Mouse (Mus musculus): ENCODE data around the gene Mapk14. TPM values are rescaled to one million over a fixed set of nuclear protein-coding genes. Genes with fewer than 3 reads are reported as not detected.
A peak's percentile ranks its signal among the peaks of the same experiment; 100 is the strongest.

The Mapk14 gene
- polyA plus RNA-seq, 1 experiment from 2014 or later = 30.0 TPM

DNA sequence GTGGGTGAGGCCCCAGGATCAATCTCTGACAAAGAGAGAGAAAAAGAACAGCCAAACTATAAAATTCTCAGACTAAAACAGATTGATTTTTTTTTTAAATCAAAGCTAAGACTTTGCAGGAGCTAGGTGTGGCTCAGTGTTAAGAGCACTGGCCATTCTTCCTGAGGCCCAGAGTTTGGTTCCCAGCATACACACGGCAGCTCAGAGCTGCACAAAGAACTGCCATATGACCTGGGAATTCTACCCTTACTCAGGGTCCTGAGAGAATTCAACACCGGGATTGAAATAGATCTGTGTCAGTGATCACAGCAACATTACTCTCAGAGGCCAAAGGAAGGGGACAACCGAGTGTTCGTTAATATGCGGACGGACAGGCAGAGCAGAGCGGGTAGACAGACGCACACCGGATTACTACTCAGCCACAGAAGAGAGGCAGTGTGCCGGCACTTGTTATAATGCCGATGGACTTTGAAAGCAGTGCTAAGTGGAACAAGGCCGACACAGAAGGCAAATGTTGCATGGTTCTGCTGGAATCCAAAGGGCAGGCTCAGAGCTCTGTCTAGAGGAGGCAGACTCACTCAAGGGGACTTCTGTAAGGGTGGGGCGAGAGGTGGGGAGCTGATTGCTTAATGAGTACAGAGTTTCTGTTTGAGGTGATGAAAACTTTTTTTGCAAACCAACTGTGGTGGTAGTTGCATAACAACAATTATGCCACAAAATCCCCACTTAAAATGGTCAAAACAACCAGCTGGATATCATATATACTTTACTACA is 8.6 kb upstream of the Mapk14 start:
- H3K4me3 ChIP-seq (ENCODE audit: low read depth, low read length) = no peak overlapping the region
- H3K27ac ChIP-seq (ENCODE audit: low read depth, low read length) = no peak overlapping the region
- no peaks in the 10 kb centered on the region for H3K9me3 ChIP-seq (ENCODE audit: control insufficient read depth, low read length)
- no peak overlapping the region for H3K4me2 ChIP-seq (ENCODE audit: low read depth, low read length)
- no peak overlapping the region for H3K9ac ChIP-seq (replicated peaks; ENCODE audit: low read depth, low read length)
- H3K27me3 ChIP-seq (ENCODE audit: control insufficient read depth, insufficient read depth, low read length) = no peaks in the 10 kb centered on the region
- no peak for ATAC-seq (ENCODE audit: low read depth)
- H3K4me1 ChIP-seq (ENCODE audit: control insufficient read depth, insufficient read depth, low read length) = no peaks in the 10 kb centered on the region
- H3K36me3 ChIP-seq (ENCODE audit: control insufficient read depth, insufficient read depth, low read length) = no peaks in the 10 kb centered on the region
- 85% methylated on average over 13 of the region's 13 CpGs for WGBS

- no peak for ATAC-seq (ENCODE audit: low read depth)
- no peak overlapping the region for H3K27ac ChIP-seq (ENCODE audit: low read depth, low read length)
- H3K27me3 ChIP-seq (ENCODE audit: control insufficient read depth, insufficient read depth, low read length) = no peaks in the 10 kb centered on the region
- H3K4me2 ChIP-seq (ENCODE audit: low read depth, low read length) = no peak overlapping the region
- H3K4me3 ChIP-seq (ENCODE audit: low read depth, low read length) = no peak overlapping the region
- H3K9ac ChIP-seq (replicated peaks; ENCODE audit: low read depth, low read length) = no peak overlapping the region
- no peaks in the 10 kb centered on the region for H3K4me1 ChIP-seq (ENCODE audit: control insufficient read depth, insufficient read depth, low read length)
- no peaks in the 10 kb centered on the region for H3K36me3 ChIP-seq (ENCODE audit: control insufficient read depth, insufficient read depth, low read length)
- no peaks in the 10 kb centered on the region for H3K9me3 ChIP-seq (ENCODE audit: control insufficient read depth, low read length)
- WGBS = 71% methylated on average over 1 of the region's 1 CpGs
Observed at GRCm38 (mm10) chr17:28683601-28684000, 7.5 kb upstream of the Mapk14 start.

DNA sequence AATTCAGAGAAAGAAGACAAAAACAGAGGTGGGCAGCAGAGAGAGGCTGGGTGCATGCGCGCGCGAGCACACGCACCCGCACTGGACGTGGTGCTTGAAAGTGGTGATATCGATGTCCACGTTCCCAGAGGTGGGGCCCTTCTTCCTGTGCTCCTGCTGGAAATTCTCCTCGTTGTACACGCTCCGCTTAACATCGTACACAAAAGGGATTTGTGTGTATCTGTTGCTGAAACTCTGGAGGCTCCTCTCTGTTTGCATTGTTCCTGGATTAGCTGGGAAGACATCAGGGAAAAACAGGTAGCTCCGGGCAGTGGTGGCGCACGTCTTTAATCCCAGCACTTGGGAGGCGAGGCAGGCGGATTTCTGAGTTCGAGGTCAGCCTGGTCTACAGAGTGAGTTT is 6.5 kb upstream of the Mapk14 start:
- H3K4me3 ChIP-seq (ENCODE audit: low read depth, low read length) = no peak overlapping the region
- no peak overlapping the region for H3K4me2 ChIP-seq (ENCODE audit: low read depth, low read length)
- no peak overlapping the region for H3K27ac ChIP-seq (ENCODE audit: low read depth, low read length)
- no peaks in the 10 kb centered on the region for H3K9me3 ChIP-seq (ENCODE audit: control insufficient read depth, low read length)
- WGBS = 79% methylated on average over 19 of the region's 19 CpGs
- no peak for ATAC-seq (ENCODE audit: low read depth)
- no peak overlapping the region for H3K9ac ChIP-seq (replicated peaks; ENCODE audit: low read depth, low read length)
- peaks cover 3% of the 10 kb centered on the region; the same call in 1 of the 2 replicates for H3K4me1 ChIP-seq (ENCODE audit: control insufficient read depth, insufficient read depth, low read length)
- H3K27me3 ChIP-seq (ENCODE audit: control insufficient read depth, insufficient read depth, low read length) = no peaks in the 10 kb centered on the region
- no peaks in the 10 kb centered on the region for H3K36me3 ChIP-seq (ENCODE audit: control insufficient read depth, insufficient read depth, low read length)

DNA sequence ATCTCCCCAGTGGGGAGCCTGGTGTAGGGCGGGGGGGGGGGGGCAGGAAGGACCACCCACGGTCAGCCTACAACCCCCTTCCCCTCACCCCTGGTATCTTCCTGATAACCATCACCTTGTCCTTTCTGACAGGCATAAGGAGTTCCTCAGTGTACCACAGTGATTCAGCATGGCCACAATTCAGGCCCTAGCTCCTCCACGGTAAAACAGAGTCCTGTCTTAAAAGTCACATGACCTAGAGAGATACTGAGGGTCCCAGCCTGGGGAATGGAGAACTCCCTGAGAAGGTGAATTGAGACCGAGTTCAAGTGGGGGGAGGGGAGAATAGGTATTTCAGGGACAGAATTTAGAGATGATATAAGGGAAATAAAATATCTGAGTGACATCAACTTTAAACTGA is 3.8 kb upstream of the Mapk14 start:
- no peak for ATAC-seq (ENCODE audit: low read depth)
- H3K4me3 ChIP-seq (ENCODE audit: low read depth, low read length) = no peak overlapping the region
- peaks cover 6% of the 10 kb centered on the region; the same call in 1 of the 2 replicates for H3K4me1 ChIP-seq (ENCODE audit: control insufficient read depth, insufficient read depth, low read length)
- 42% methylated on average over 4 of the region's 4 CpGs for WGBS
- no peaks in the 10 kb centered on the region for H3K9me3 ChIP-seq (ENCODE audit: control insufficient read depth, low read length)
- H3K27ac ChIP-seq (ENCODE audit: low read depth, low read length) = no peak overlapping the region
- H3K4me2 ChIP-seq (ENCODE audit: low read depth, low read length) = no peak overlapping the region
- no peaks in the 10 kb centered on the region for H3K36me3 ChIP-seq (ENCODE audit: control insufficient read depth, insufficient read depth, low read length)
- no peaks in the 10 kb centered on the region for H3K27me3 ChIP-seq (ENCODE audit: control insufficient read depth, insufficient read depth, low read length)
- no peak overlapping the region for H3K9ac ChIP-seq (replicated peaks; ENCODE audit: low read depth, low read length)

GRCm38 (mm10) chr17:28689586-28690283 is 1.4 kb upstream of the Mapk14 start, which contains the start of gene Slc26a8:
Slc26a8 (minus strand) TSS chr17:28690233.
- ATAC-seq (ENCODE audit: low read depth) = no peak
- Histone ChIP-seq H3K27ac (ENCODE audit: low read depth, low read length) (peak within 1 kb of the TSS; percentile 94), H3K4me3 (ENCODE audit: low read depth, low read length) (peak within 1 kb of the TSS; percentile 98), H3K4me2 (ENCODE audit: low read depth, low read length) (peak within 1 kb of the TSS; percentile 71), H3K36me3 (ENCODE audit: control insufficient read depth, insufficient read depth, low read length) (no peaks in the 10 kb centered on the region), H3K9ac (replicated peaks; ENCODE audit: low read depth, low read length) (peak within 1 kb of the TSS; percentile 92), H3K4me1 (ENCODE audit: control insufficient read depth, insufficient read depth, low read length) (peaks cover 18% of the 10 kb centered on the region), H3K27me3 (ENCODE audit: control insufficient read depth, insufficient read depth, low read length) (no peaks in the 10 kb centered on the region), H3K9me3 (ENCODE audit: control insufficient read depth, low read length) (no peaks in the 10 kb centered on the region)
- WGBS = 8% methylated on average over 40 of the region's 40 CpGs

- Histone ChIP-seq H3K4me1 (ENCODE audit: control insufficient read depth, insufficient read depth, low read length) (peaks cover 23% of the 10 kb centered on the region), H3K36me3 (ENCODE audit: control insufficient read depth, insufficient read depth, low read length) (no peaks in the 10 kb centered on the region), H3K9ac (replicated peaks; ENCODE audit: low read depth, low read length) (peak overlapping the region; percentile 92), H3K27me3 (ENCODE audit: control insufficient read depth, insufficient read depth, low read length) (no peaks in the 10 kb centered on the region), H3K4me2 (ENCODE audit: low read depth, low read length) (peak overlapping the region; percentile 71), H3K4me3 (ENCODE audit: low read depth, low read length) (peak overlapping the region; percentile 98), H3K27ac (ENCODE audit: low read depth, low read length) (peak overlapping the region; percentile 94), H3K9me3 (ENCODE audit: control insufficient read depth, low read length) (no peaks in the 10 kb centered on the region)
- WGBS = under 1% methylated on average over 46 of the region's 53 CpGs
- ATAC-seq (ENCODE audit: low read depth) = peak; percentile 52; the same call in 1 of the 2 replicates
Observed at GRCm38 (mm10) chr17:28691687-28692340, 685 bp downstream of the Mapk14 start.

GRCm38 (mm10) chr17:28692341-28692710 is 1.2 kb downstream of the Mapk14 start:
- H3K27ac ChIP-seq (ENCODE audit: low read depth, low read length) = peak overlapping the region; percentile 94
- H3K27me3 ChIP-seq (ENCODE audit: control insufficient read depth, insufficient read depth, low read length) = no peaks in the 10 kb centered on the region
- no peak for ATAC-seq (ENCODE audit: low read depth)
- peak overlapping the region; percentile 92 for H3K9ac ChIP-seq (replicated peaks; ENCODE audit: low read depth, low read length)
- no peaks in the 10 kb centered on the region for H3K36me3 ChIP-seq (ENCODE audit: control insufficient read depth, insufficient read depth, low read length)
- H3K4me3 ChIP-seq (ENCODE audit: low read depth, low read length) = peak overlapping the region; percentile 98
- H3K9me3 ChIP-seq (ENCODE audit: control insufficient read depth, low read length) = no peaks in the 10 kb centered on the region
- under 1% methylated on average over 18 of the region's 18 CpGs for WGBS
- peak overlapping the region; percentile 71 for H3K4me2 ChIP-seq (ENCODE audit: low read depth, low read length)
- H3K4me1 ChIP-seq (ENCODE audit: control insufficient read depth, insufficient read depth, low read length) = peaks cover 26% of the 10 kb centered on the region

- H3K9ac ChIP-seq (replicated peaks; ENCODE audit: low read depth, low read length) = peak overlapping the region; percentile 21; the same call in 1 of the 2 replicates
- WGBS = 49% methylated on average over 3 of the region's 3 CpGs
- peaks cover 26% of the 10 kb centered on the region for H3K4me1 ChIP-seq (ENCODE audit: control insufficient read depth, insufficient read depth, low read length)
Observed at GRCm38 (mm10) chr17:28693086-28693485, 2.0 kb downstream of the Mapk14 start.

DNA sequence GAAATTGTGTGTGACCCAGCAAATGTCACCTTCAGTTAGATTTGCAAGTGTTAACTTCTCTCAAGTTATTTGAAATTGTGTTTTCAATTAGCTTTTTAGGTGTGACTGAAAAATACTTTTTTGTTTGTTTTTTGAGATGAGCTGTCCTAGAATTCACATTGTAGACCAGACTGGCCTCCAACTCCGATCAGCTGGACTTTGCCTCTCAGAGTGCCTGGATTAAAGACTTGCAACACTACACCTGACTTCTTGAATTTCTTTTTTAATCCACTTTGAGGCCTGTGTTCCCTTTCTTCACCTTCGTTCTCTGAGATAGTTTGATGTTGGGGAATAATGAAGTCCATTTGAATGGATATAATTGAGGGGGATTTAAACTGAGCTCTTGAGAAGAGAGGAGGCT is 2.9 kb downstream of the Mapk14 start:
- Histone ChIP-seq H3K9ac (replicated peaks; ENCODE audit: low read depth, low read length) (no peak overlapping the region), H3K36me3 (ENCODE audit: control insufficient read depth, insufficient read depth, low read length) (no peaks in the 10 kb centered on the region), H3K4me2 (ENCODE audit: low read depth, low read length) (no peak overlapping the region), H3K4me1 (ENCODE audit: control insufficient read depth, insufficient read depth, low read length) (peaks cover 26% of the 10 kb centered on the region), H3K4me3 (ENCODE audit: low read depth, low read length) (no peak overlapping the region), H3K27ac (ENCODE audit: low read depth, low read length) (no peak overlapping the region), H3K9me3 (ENCODE audit: control insufficient read depth, low read length) (no peaks in the 10 kb centered on the region), H3K27me3 (ENCODE audit: control insufficient read depth, insufficient read depth, low read length) (no peaks in the 10 kb centered on the region)
- WGBS = 80% methylated on average over 2 of the region's 2 CpGs
- ATAC-seq (ENCODE audit: low read depth) = no peak

More at GRCm38 (mm10) chr17:28693086-28693485, 2.0 kb downstream of the Mapk14 start:
- Histone ChIP-seq H3K9me3 (ENCODE audit: control insufficient read depth, low read length) (no peaks in the 10 kb centered on the region), H3K4me3 (ENCODE audit: low read depth, low read length) (peak overlapping the region; percentile 98), H3K36me3 (ENCODE audit: control insufficient read depth, insufficient read depth, low read length) (no peaks in the 10 kb centered on the region), H3K27me3 (ENCODE audit: control insufficient read depth, insufficient read depth, low read length) (no peaks in the 10 kb centered on the region), H3K27ac (ENCODE audit: low read depth, low read length) (no peak overlapping the region), H3K4me2 (ENCODE audit: low read depth, low read length) (peak overlapping the region; percentile 71)
- no peak for ATAC-seq (ENCODE audit: low read depth)
